Comparison of ENCODE assay signal across 15 mouse cellular contexts in the genomic region with DNA sequence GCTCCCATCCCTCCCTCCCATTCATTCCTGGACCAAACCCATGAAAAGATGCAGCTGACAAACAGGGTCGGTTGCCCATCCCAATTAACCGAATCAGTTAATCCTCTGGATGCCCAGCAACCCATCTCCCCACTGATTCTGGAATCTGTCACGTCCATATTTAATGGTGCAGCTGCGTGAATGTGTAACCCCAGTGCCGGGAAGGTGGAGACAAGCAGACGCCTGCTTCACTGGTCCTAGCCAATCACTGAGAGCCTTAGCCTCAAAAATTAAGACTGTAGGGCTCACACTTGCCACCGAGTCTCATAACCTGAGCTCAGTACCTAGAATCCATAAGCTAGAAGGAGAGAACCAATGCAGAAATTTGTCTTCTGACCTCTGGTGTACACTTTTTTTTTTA. TPM values are rescaled to one million over a fixed set of nuclear protein-coding genes. Genes with fewer than 3 reads are reported as not detected.
"Had no signal": no experiment of that assay in that cellular context is flagged by ENCODE, and none has a peak within 500 bp of the region (broad histone marks: within the 10 kb centered on the region; RNA-seq: fewer than 3 reads in every experiment).

No protein-coding gene starts in this region.

- ATAC-seq: lung, postnatal 0 days had no signal

- H3K4me3 ChIP-seq: lung, embryonic 15.5 days; midbrain, embryonic 12.5 days; neural tube, embryonic 12.5 days; stomach, embryonic 15.5 days had no signal

- H3K9me3 ChIP-seq: liver, embryonic 13.5 days; lung, embryonic 15.5 days; megakaryocyte, embryonic 14.5 days; midbrain, embryonic 12.5 days; neural tube, embryonic 12.5 days; stomach, embryonic 15.5 days had no signal

- H3K36me3 ChIP-seq: lung, embryonic 15.5 days; stomach, embryonic 15.5 days had no signal

- DNase-seq: lung, adult 2 months; lung, postnatal 14 days; lung, postnatal 36 days; midbrain, embryonic 14.5 days; right cerebral cortex, postnatal 14 days; thymus, postnatal 4 days had no signal

- H3K9ac ChIP-seq: liver, embryonic 13.5 days; lung, embryonic 15.5 days; midbrain, embryonic 12.5 days; neural tube, embryonic 12.5 days; stomach, embryonic 15.5 days had no signal

- H3K4me2 ChIP-seq: midbrain, embryonic 12.5 days; neural tube, embryonic 12.5 days had no signal

- H3K27me3 ChIP-seq: liver, embryonic 13.5 days; lung, embryonic 15.5 days; megakaryocyte, embryonic 14.5 days; midbrain, embryonic 12.5 days; neural tube, embryonic 12.5 days; stomach, embryonic 15.5 days had no signal

- H3K27ac ChIP-seq: liver, embryonic 13.5 days; lung, embryonic 15.5 days; macrophage; midbrain, embryonic 12.5 days; neural tube, embryonic 12.5 days; stomach, embryonic 15.5 days; stomach, postnatal 0 days had no signal

RNA-seq across cellular contexts. Expression of gene Fbxo24, which starts 32.9 kb away (rescaled TPM):
- polyA plus RNA-seq: liver, embryonic 13.5 days; macrophage had no signal
